Comparison of ENCODE assay signal across 9 mouse cellular contexts in genomic region chr3:152981988-152982387, GRCm38 (mm10). TPM values are rescaled to one million over a fixed set of nuclear protein-coding genes. Genes with fewer than 3 reads are reported as not detected.
A peak's percentile ranks its signal among the peaks of the same experiment; 100 is the strongest.
DNase-seq lines count a peak whose midpoint lies in the region; ATAC-seq and TF ChIP-seq lines count a peak whose summit lies in the region.
"Had no signal": no experiment of that assay in that cellular context is flagged by ENCODE, and none has a peak within 500 bp of the region (broad histone marks: within the 10 kb centered on the region; RNA-seq: fewer than 3 reads in every experiment).

Gene St6galnac5, minus strand, starts transcription at chr3:152982246.

- H3K27me3 ChIP-seq in heart, embryonic 12.5 days (replicated peaks): peaks cover 48% of the 10 kb centered on the region
- H3K27me3 ChIP-seq in G1E (ENCODE audit: insufficient read depth, low read length): peaks cover 29% of the 10 kb centered on the region
- H3K27me3 ChIP-seq in forebrain, embryonic 14.5 days (replicated peaks; ENCODE audit: control insufficient read depth, insufficient read depth, low read length): peaks cover 6% of the 10 kb centered on the region; the same call in 1 of the 2 replicates
- peaks cover 30% of the 10 kb centered on the region for H3K27me3 ChIP-seq in midbrain, embryonic 12.5 days

- H3K9ac ChIP-seq in heart, embryonic 12.5 days: peak within 1 kb of the TSS; percentile 55
- peak within 1 kb of the TSS; percentile 68 for H3K9ac ChIP-seq in forebrain, embryonic 14.5 days (ENCODE audit: low read length)
- peak within 1 kb of the TSS; percentile 56 for H3K9ac ChIP-seq in midbrain, embryonic 12.5 days (replicated peaks)

- ATAC-seq in heart, embryonic 12.5 days (ENCODE audit: insufficient number of reproducible peaks, low FRiP score): no peak
- ATAC-seq in G1E (ENCODE audit: extremely low read depth, insufficient number of reproducible peaks, low FRiP score, poor library complexity, severe bottlenecking): no peak
- peak; percentile 70 for ATAC-seq in forebrain, embryonic 14.5 days
- peak; percentile 59; the same call in 1 of the 2 replicates for ATAC-seq in midbrain, embryonic 12.5 days (ENCODE audit: low FRiP score, low read depth)

- peaks cover 21% of the 10 kb centered on the region for H3K4me1 ChIP-seq in heart, embryonic 12.5 days (replicated peaks)
- peaks cover 28% of the 10 kb centered on the region for H3K4me1 ChIP-seq in G1E (ENCODE audit: insufficient read depth, low read depth, low read length)
- H3K4me1 ChIP-seq in forebrain, embryonic 14.5 days (ENCODE audit: control insufficient read depth, insufficient read depth, low read length): peaks cover 7% of the 10 kb centered on the region; the same call in 1 of the 2 replicates
- peaks cover 18% of the 10 kb centered on the region for H3K4me1 ChIP-seq in midbrain, embryonic 12.5 days

- no peak within 1 kb of the TSS for H3K27ac ChIP-seq in heart, embryonic 12.5 days (ENCODE audit: poor library complexity, severe bottlenecking)
- H3K27ac ChIP-seq in forebrain, embryonic 14.5 days (ENCODE audit: low read depth, low read length): 0 out of 2 replicates have a peak within 1 kb of the TSS, but pooled peaks have one; percentile 9
- H3K27ac ChIP-seq in midbrain, embryonic 12.5 days (replicated peaks): no peak within 1 kb of the TSS

- H3K36me3 ChIP-seq in heart, embryonic 12.5 days: no peaks in the 10 kb centered on the region
- no peaks in the 10 kb centered on the region for H3K36me3 ChIP-seq in G1E (replicated peaks)
- H3K36me3 ChIP-seq in forebrain, embryonic 14.5 days (ENCODE audit: control insufficient read depth, insufficient read depth, low read length): no peaks in the 10 kb centered on the region
- no peaks in the 10 kb centered on the region for H3K36me3 ChIP-seq in midbrain, embryonic 12.5 days

- peak within 1 kb of the TSS; percentile 91 for H3K4me2 ChIP-seq in heart, embryonic 12.5 days
- peak within 1 kb of the TSS; percentile 97 for H3K4me2 ChIP-seq in forebrain, embryonic 14.5 days (ENCODE audit: low read length)
- peak within 1 kb of the TSS; percentile 97 for H3K4me2 ChIP-seq in midbrain, embryonic 12.5 days (replicated peaks)

- no peak for DNase-seq in heart, adult 9 months (ENCODE audit: low spot score in 2 of 2)
- DNase-seq in G1E (ENCODE audit: low spot score): no peak
- DNase-seq in forebrain, embryonic 14.5 days (ENCODE audit: low spot score): peak; percentile 79
- DNase-seq in layer of hippocampus, postnatal 14 days (ENCODE audit: low spot score in 2 of 2): peak in 1 of 2 experiments; percentile 64
- peak; percentile 40 for DNase-seq in yolk sac, embryonic 10.5 days (ENCODE audit: low spot score)
- DNase-seq in ovary, adult 18-20 months (ENCODE audit: low spot score): no peak

- WGBS in heart, embryonic 12.5 days: under 1% methylated on average over 17 of the region's 17 CpGs
- 1% methylated on average over 17 of the region's 17 CpGs for WGBS in forebrain, embryonic 14.5 days
- 1% methylated on average over 17 of the region's 17 CpGs for WGBS in midbrain, embryonic 12.5 days

- no peaks in the 10 kb centered on the region for H3K9me3 ChIP-seq in heart, embryonic 12.5 days (replicated peaks)
- H3K9me3 ChIP-seq in G1E (replicated peaks): no peaks in the 10 kb centered on the region
- no peaks in the 10 kb centered on the region for H3K9me3 ChIP-seq in forebrain, embryonic 14.5 days (replicated peaks; ENCODE audit: control insufficient read depth, low read length)
- H3K9me3 ChIP-seq in midbrain, embryonic 12.5 days: no peaks in the 10 kb centered on the region

- peak within 1 kb of the TSS; percentile 52 for H3K4me3 ChIP-seq in heart, embryonic 12.5 days
- peak within 1 kb of the TSS; percentile 51; the same call in 1 of the 2 replicates for H3K4me3 ChIP-seq in G1E (ENCODE audit: low read depth, low read length)
- peak within 1 kb of the TSS; percentile 51 for H3K4me3 ChIP-seq in forebrain, embryonic 14.5 days (ENCODE audit: low read depth, low read length)
- peak within 1 kb of the TSS; percentile 59 for H3K4me3 ChIP-seq in midbrain, embryonic 12.5 days

- TF ChIP-seq CTCF in G1E (IDR thresholded peaks at IDR 0.05; ENCODE audit: low read depth, low read length): no peak

RNA-seq across cellular contexts. Expression of gene St6galnac5, which starts in this region (rescaled TPM):
- 0.77 and 0.92 TPM in 2 replicates for polyA plus RNA-seq in heart, embryonic 12.5 days (2016; fragmentation: Nextera tagmentation; extraction: Ambion mirVana)
- total RNA-seq in G1E (2014; fragmentation: Nextera tagmentation): not detected in 2 replicates
- 0.06 and 0.33 TPM in 2 replicates for total RNA-seq in G1E (2017)
- not detected in 2 replicates for polyA plus RNA-seq in G1E (2012)
- 8.4 and 16.7 TPM in 2 replicates for polyA plus RNA-seq in forebrain, embryonic 14.5 days (2014; fragmentation: Nextera tagmentation; extraction: Ambion mirVana)
- 100 to 1,000 TPM; 122 to 127 TPM for total RNA-seq in layer of hippocampus, postnatal 14 days (2021)
- polyA plus RNA-seq in midbrain, embryonic 12.5 days (2016; fragmentation: Nextera tagmentation; extraction: Ambion mirVana): 5.6 and 5.7 TPM in 2 replicates
- total RNA-seq: MEL had no signal

Comparison
In these comparisons a context has a peak if more than half of its experiments do, and no peak if none do; other contexts are left out.
1. RNA of gene St6galnac5 (total RNA-seq): 122 to 127 TPM in layer of hippocampus, postnatal 14 days; 0.06 to 0.33 TPM in G1E; every median in the first group is over 10 times any median in the second.
2. ATAC-seq: peak in forebrain, embryonic 14.5 days (single experiment) and midbrain, embryonic 12.5 days (single experiment); none in heart, embryonic 12.5 days (single experiment) and G1E (single experiment).
3. DNase-seq: peak in forebrain, embryonic 14.5 days (single experiment) and yolk sac, embryonic 10.5 days (single experiment); none in heart, adult 9 months (0 of 2), G1E (single experiment) and ovary, adult 18-20 months (single experiment).
4. Peak in every context shown above with its lines, with median percentiles within 50 percentile points of each other: H3K4me2 ChIP-seq, H3K4me3 ChIP-seq and H3K9ac ChIP-seq.